In genomic region chr11:116030088-116030897, GRCm38 (mm10) we compare ENCODE assay signal across 8 mouse cellular contexts. TPM values are rescaled to one million over a fixed set of nuclear protein-coding genes. Genes with fewer than 3 reads are reported as not detected.
A peak's percentile ranks its signal among the peaks of the same experiment; 100 is the strongest.
DNase-seq lines count a peak whose midpoint lies in the region; ATAC-seq and TF ChIP-seq lines count a peak whose summit lies in the region.

Gene Unk, plus strand, starts transcription at chr11:116030322.

- WGBS in hindbrain, embryonic 10.5 days, result under 1% methylated on average over 67 of the region's 67 CpGs
- WGBS in lung, postnatal 0 days, result under 1% methylated on average over 59 of the region's 67 CpGs

- ATAC-seq in frontal cortex, adult (ENCODE audit: low TSS enrichment), result peak; percentile 94
- ATAC-seq in lung, postnatal 0 days, result peak; percentile 95

- peak; percentile 70 for TF ChIP-seq EP300 in lung, postnatal 0 days (IDR thresholded peaks at IDR 0.05)

- H3K4me1 ChIP-seq in hindbrain, embryonic 10.5 days (replicated peaks), result peaks cover 28% of the 10 kb centered on the region
- H3K4me1 ChIP-seq in lung, postnatal 0 days (ENCODE audit: insufficient read depth, low read depth, low read length), result peaks cover 12% of the 10 kb centered on the region; the same call in 1 of the 2 replicates

- peak within 1 kb of the TSS; percentile 83 for H3K4me3 ChIP-seq in hindbrain, embryonic 10.5 days
- peak within 1 kb of the TSS; percentile 60 for H3K4me3 ChIP-seq in lung, postnatal 0 days (ENCODE audit: low read depth, low read length)

- H3K36me3 ChIP-seq in hindbrain, embryonic 10.5 days, result peaks cover 30% of the 10 kb centered on the region
- H3K36me3 ChIP-seq in lung, postnatal 0 days (ENCODE audit: insufficient read depth, low read length), result 0 out of 2 replicates have a peak, but pooled peaks cover 4% of the 10 kb centered on the region

- no peaks in the 10 kb centered on the region for H3K27me3 ChIP-seq in hindbrain, embryonic 10.5 days (ENCODE audit: insufficient read depth, poor library complexity, severe bottlenecking)
- no peaks in the 10 kb centered on the region for H3K27me3 ChIP-seq in lung, postnatal 0 days (replicated peaks; ENCODE audit: insufficient read depth, low read length)

- no peaks in the 10 kb centered on the region for H3K9me3 ChIP-seq in hindbrain, embryonic 10.5 days
- H3K9me3 ChIP-seq in lung, postnatal 0 days (ENCODE audit: low read length), result no peaks in the 10 kb centered on the region

- H3K4me2 ChIP-seq in lung, postnatal 0 days (replicated peaks; ENCODE audit: low read depth, low read length), result peak within 1 kb of the TSS; percentile 58

- no peak for TF ChIP-seq CTCF in lung, postnatal 0 days (IDR thresholded peaks at IDR 0.05)

- peak; percentile 98 for DNase-seq in MN1 (ENCODE audit: low spot score)
- DNase-seq in cerebellum, adult 9-10 months, result peak; percentile 100
- DNase-seq in hindbrain, embryonic 10.5 days (ENCODE audit: low spot score), result peak; percentile 98
- DNase-seq in layer of hippocampus, adult 9-11 months, result peak; percentile 99
- peak; percentile 99 for DNase-seq in lung, postnatal 0 days (ENCODE audit: low spot score)
- DNase-seq in ovary, postnatal 14 days (ENCODE audit: low spot score), result peak; percentile 94
- peak; percentile 96 for DNase-seq in thymus, postnatal 14 days

- H3K9ac ChIP-seq in lung, postnatal 0 days (replicated peaks; ENCODE audit: low read depth), result peak within 1 kb of the TSS; percentile 66

- peak within 1 kb of the TSS; percentile 100 for H3K27ac ChIP-seq in hindbrain, embryonic 10.5 days
- peak within 1 kb of the TSS; percentile 96 for H3K27ac ChIP-seq in lung, postnatal 0 days (ENCODE audit: low read length)

RNA-seq across cellular contexts. Expression of gene Unk, which starts in this region (rescaled TPM):
- polyA plus RNA-seq in hindbrain, embryonic 10.5 days (2016; fragmentation: Nextera tagmentation; extraction: Ambion mirVana), result 47.7 and 51.3 TPM in 2 replicates
- 14.5 and 15.0 TPM in 2 replicates for polyA plus RNA-seq in lung, postnatal 0 days (2015; fragmentation: Nextera tagmentation; extraction: Ambion mirVana)

Comparison
In these comparisons a context has a peak if more than half of its experiments do, and no peak if none do; other contexts are left out.
1. Peak in every context shown above with its lines: DNase-seq, ATAC-seq, H3K4me3 ChIP-seq and H3K27ac ChIP-seq.